Mouse (Mus musculus) liver, embryonic 16.5 days (tissue): ENCODE measurements around the gene Yipf1. TPM values are rescaled to one million over a fixed set of nuclear protein-coding genes. Genes with fewer than 3 reads are reported as not detected.
A peak's percentile ranks its signal among the peaks of the same experiment; 100 is the strongest.

Experiments
- ATAC-seq: fragments of 200-750 bp; cut with Nextera tagmentation; 2 replicates; pipeline ENCODE4 v1.8.0; 2017; ENCODE audit warnings: low read depth, mild to moderate bottlenecking, moderate number of reproducible peaks, moderate library complexity
- H3K27ac ChIP-seq: fragments of 300-500 bp; sonication (generic); 2 replicates; pipeline ENCODE4 v1.5.1; 2014; ENCODE audit warnings: mild to moderate bottlenecking, low read length
- H3K27me3 ChIP-seq: fragments of 300-500 bp; sonication (generic); 2 replicates; pipeline ENCODE4 v1.6.1; 2014; ENCODE audit warnings: low read depth, low read length, mixed read lengths; ENCODE audit not compliant: control insufficient read depth, insufficient read depth
- H3K36me3 ChIP-seq: fragments of 300-500 bp; sonication (generic); 2 replicates; pipeline ENCODE4 v1.6.1; 2014; ENCODE audit warnings: mild to moderate bottlenecking; ENCODE audit not compliant: control insufficient read depth, insufficient read depth
- H3K4me1 ChIP-seq: fragments of 300-500 bp; sonication (generic); 2 replicates; pipeline ENCODE4 v1.6.1; 2014; ENCODE audit warnings: low read depth, low read length, mixed read lengths; ENCODE audit not compliant: control insufficient read depth
- H3K4me2 ChIP-seq: fragments of 300-500 bp; sonication (generic); 2 replicates; pipeline ENCODE4 v1.6.1; 2014; ENCODE audit warnings: low read depth, low read length, mixed read lengths
- H3K4me3 ChIP-seq: fragments of 300-500 bp; sonication (generic); 2 replicates; pipeline ENCODE4 v1.5.1; 2014; ENCODE audit warnings: low read depth, mild to moderate bottlenecking, low read length
- H3K9ac ChIP-seq: fragments of 300-500 bp; sonication (generic); 2 replicates; pipeline ENCODE4 v1.6.1; 2014; ENCODE audit warnings: low read depth, low read length
- H3K9me3 ChIP-seq: fragments of 300-500 bp; sonication (generic); replicated peaks from 2 replicates; pipeline ENCODE4 v1.6.1; 2016; ENCODE audit warnings: low read length; ENCODE audit not compliant: control insufficient read depth
- WGBS: fragments of 180-500 bp; shearing (Covaris S2); extraction: QIAGEN DNeasy Blood & Tissue Kit; methylation state at CpG from one replicate; pipeline ENCODE4 v1.1.7; 2014; ENCODE audit not compliant: insufficient replicate concordance; 5-methylcytosine and 5-hydroxymethylcytosine counted together
- polyA plus RNA-seq: library from polyadenylated mRNA; unstranded; fragments of >200 nt; fragmentation: Nextera tagmentation; extraction: Ambion mirVana; gene quantifications from 2 replicates; pipeline ENCODE4 v1.2.1, GENCODE M21; 2015

Yipf1 gene
- polyA plus RNA-seq, 1 experiment from 2014 or later = 22.4 TPM

DNA sequence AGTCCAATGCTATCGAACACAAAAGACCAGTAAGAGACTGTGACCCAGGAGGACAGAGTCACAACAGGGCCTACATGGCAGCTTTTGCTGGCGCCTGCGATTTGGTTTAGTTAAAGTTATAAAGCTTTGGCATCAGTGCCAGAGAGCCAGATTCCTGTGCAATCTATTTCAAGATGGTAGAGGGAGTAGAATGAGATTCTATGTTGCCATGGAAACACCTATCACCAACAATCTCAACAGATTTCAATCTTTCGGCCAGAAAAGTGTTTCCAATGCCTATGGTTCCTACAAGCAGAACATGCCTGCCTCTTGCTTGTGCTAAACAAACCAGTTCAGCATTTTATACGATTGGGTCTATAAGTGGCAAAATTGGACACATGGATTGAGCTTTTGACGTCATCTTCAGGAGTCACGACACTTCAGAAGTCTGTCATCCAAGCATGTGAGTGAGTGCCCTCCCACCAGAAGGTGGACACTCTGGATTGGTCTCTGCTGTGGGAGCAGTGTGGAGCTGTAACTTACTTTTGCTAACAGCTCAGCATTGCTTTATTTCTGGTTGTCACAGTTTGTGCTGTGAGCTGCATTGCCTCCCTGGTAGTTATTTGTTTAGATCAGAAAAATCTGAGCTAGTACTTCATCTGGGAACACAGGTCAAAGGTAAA, 22.4 kb upstream of the Yipf1 start:
- ATAC-seq = no peak
- no peak overlapping the region for H3K27ac ChIP-seq
- H3K27me3 ChIP-seq = no peaks in the 10 kb centered on the region
- no peaks in the 10 kb centered on the region for H3K9me3 ChIP-seq
- H3K4me1 ChIP-seq = no peaks in the 10 kb centered on the region; the same call in 1 of the 2 replicates
- H3K9ac ChIP-seq = no peak overlapping the region
- no peaks in the 10 kb centered on the region for H3K36me3 ChIP-seq
- no peak overlapping the region for H3K4me2 ChIP-seq
- 71% methylated on average over 7 of the region's 7 CpGs for WGBS
- H3K4me3 ChIP-seq = no peak overlapping the region

DNA sequence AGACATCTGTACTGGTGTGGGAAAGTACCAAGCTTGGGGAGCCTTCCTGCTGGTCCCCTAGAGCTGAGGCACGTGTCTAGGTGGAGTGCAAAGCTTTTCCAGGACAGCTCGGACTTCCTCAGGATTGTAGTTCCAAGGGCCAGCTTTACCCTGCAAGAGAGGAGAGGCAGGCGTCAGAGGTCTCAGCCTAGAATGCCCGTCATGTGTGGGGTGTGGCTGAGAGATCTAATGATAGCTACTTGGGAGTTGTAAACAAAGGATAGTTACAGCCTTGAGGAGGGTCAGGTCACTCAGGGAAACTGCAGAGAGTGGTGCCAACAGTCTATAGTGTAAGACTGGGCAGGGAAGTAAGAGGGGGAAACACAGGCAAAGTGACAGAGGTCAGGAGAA, 21.9 kb upstream of the Yipf1 start:
- WGBS = 22% methylated on average over 4 of the region's 4 CpGs
- no peak overlapping the region for H3K27ac ChIP-seq
- H3K4me2 ChIP-seq = no peak overlapping the region
- no peaks in the 10 kb centered on the region; the same call in 1 of the 2 replicates for H3K4me1 ChIP-seq
- no peak overlapping the region for H3K4me3 ChIP-seq
- ATAC-seq = no peak
- no peaks in the 10 kb centered on the region for H3K36me3 ChIP-seq
- no peak overlapping the region for H3K9ac ChIP-seq
- no peaks in the 10 kb centered on the region for H3K27me3 ChIP-seq
- H3K9me3 ChIP-seq = no peaks in the 10 kb centered on the region

- Histone ChIP-seq H3K9ac (no peak overlapping the region), H3K4me2 (no peak overlapping the region), H3K4me1 (peaks cover 6% of the 10 kb centered on the region), H3K27ac (no peak overlapping the region), H3K9me3 (no peaks in the 10 kb centered on the region), H3K27me3 (no peaks in the 10 kb centered on the region), H3K36me3 (no peaks in the 10 kb centered on the region), H3K4me3 (no peak overlapping the region)
- WGBS = 58% methylated on average over 8 of the region's 8 CpGs
- no peak for ATAC-seq
Measured at GRCm38 (mm10) chr4:107298071-107298606, 16.0 kb upstream of the Yipf1 start.

- WGBS = 74% methylated on average over 7 of the region's 7 CpGs
- Histone ChIP-seq H3K9me3 (no peaks in the 10 kb centered on the region), H3K27ac (no peak overlapping the region), H3K27me3 (no peaks in the 10 kb centered on the region), H3K4me1 (peaks cover 6% of the 10 kb centered on the region), H3K4me2 (no peak overlapping the region), H3K9ac (no peak overlapping the region), H3K4me3 (no peak overlapping the region), H3K36me3 (no peaks in the 10 kb centered on the region)
- no peak for ATAC-seq
Measured at GRCm38 (mm10) chr4:107299779-107300340, 14.3 kb upstream of the Yipf1 start.

GRCm38 (mm10) chr4:107300371-107300770, 13.8 kb upstream of the Yipf1 start:
- no peak overlapping the region for H3K4me2 ChIP-seq
- no peaks in the 10 kb centered on the region for H3K27me3 ChIP-seq
- no peak overlapping the region for H3K27ac ChIP-seq
- H3K4me1 ChIP-seq = peaks cover 6% of the 10 kb centered on the region
- no peak for ATAC-seq
- 46% methylated on average over 4 of the region's 4 CpGs for WGBS
- H3K4me3 ChIP-seq = no peak overlapping the region
- H3K36me3 ChIP-seq = no peaks in the 10 kb centered on the region
- no peak overlapping the region for H3K9ac ChIP-seq
- H3K9me3 ChIP-seq = no peaks in the 10 kb centered on the region

DNA sequence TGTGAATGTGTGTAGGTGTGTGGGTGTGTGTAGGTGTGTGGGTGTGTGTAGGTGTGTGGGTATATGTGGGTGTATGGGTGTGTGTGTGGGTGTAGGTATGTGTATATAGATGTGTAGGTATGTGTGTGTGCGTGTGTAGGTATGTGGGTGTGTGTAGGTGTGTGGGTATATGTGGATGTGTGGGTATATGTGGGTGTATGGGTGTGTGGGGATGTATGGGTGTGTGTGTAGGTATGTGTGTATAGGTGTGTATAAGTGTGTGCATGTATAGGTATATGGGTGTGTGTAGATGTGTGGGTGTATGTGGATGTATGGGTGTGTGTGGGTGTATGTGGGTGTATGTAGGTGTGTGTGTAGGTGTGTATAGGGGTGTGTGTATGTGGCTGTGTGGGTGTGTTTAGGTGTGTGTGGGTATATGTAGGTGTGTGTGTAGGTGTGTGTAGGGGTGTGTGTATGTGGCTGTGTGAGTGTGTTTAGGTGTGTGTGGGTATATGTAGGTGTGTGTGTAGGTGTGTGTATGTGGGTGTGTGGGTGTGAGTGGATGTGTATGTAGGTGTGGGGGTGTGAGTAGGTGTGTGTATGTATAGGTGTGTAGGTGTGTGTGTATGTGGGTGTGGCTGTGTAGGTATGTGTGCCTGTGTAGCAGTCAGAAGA, 13.1 kb upstream of the Yipf1 start:
- Histone ChIP-seq H3K9ac (no peak overlapping the region), H3K9me3 (no peaks in the 10 kb centered on the region), H3K36me3 (no peaks in the 10 kb centered on the region), H3K27me3 (peaks cover 3% of the 10 kb centered on the region; the same call in 1 of the 2 replicates), H3K27ac (no peak overlapping the region), H3K4me1 (peaks cover 6% of the 10 kb centered on the region), H3K4me2 (no peak overlapping the region), H3K4me3 (no peak overlapping the region)
- WGBS = 79% methylated on average over 1 of the region's 1 CpGs
- ATAC-seq = no peak

GRCm38 (mm10) chr4:107302221-107302620, 11.9 kb upstream of the Yipf1 start:
- ATAC-seq = no peak
- Histone ChIP-seq H3K4me1 (peaks cover 6% of the 10 kb centered on the region), H3K36me3 (no peaks in the 10 kb centered on the region), H3K9me3 (no peaks in the 10 kb centered on the region), H3K4me3 (no peak overlapping the region), H3K4me2 (no peak overlapping the region), H3K27me3 (peaks cover 3% of the 10 kb centered on the region; the same call in 1 of the 2 replicates), H3K9ac (no peak overlapping the region), H3K27ac (no peak overlapping the region; the same call in 1 of the 2 replicates)
- 63% methylated on average over 9 of the region's 9 CpGs for WGBS

GRCm38 (mm10) chr4:107302832-107303231, 11.3 kb upstream of the Yipf1 start:
- 40% methylated on average over 4 of the region's 4 CpGs for WGBS
- peak; percentile 76 for ATAC-seq

GRCm38 (mm10) chr4:107303531-107303930, 10.6 kb upstream of the Yipf1 start:
- H3K27ac ChIP-seq = no peak overlapping the region; the same call in 1 of the 2 replicates
- no peak for ATAC-seq

More at GRCm38 (mm10) chr4:107302832-107303231, 11.3 kb upstream of the Yipf1 start:
- Histone ChIP-seq H3K9ac (no peak overlapping the region), H3K4me1 (peaks cover 6% of the 10 kb centered on the region), H3K27ac (peak overlapping the region; percentile 15), H3K4me2 (no peak overlapping the region), H3K4me3 (no peak overlapping the region), H3K27me3 (peaks cover 3% of the 10 kb centered on the region; the same call in 1 of the 2 replicates), H3K9me3 (no peaks in the 10 kb centered on the region), H3K36me3 (no peaks in the 10 kb centered on the region)

More at GRCm38 (mm10) chr4:107303531-107303930, 10.6 kb upstream of the Yipf1 start:
- Histone ChIP-seq H3K27me3 (peaks cover 3% of the 10 kb centered on the region; the same call in 1 of the 2 replicates), H3K36me3 (no peaks in the 10 kb centered on the region), H3K4me3 (no peak overlapping the region), H3K4me1 (peaks cover 6% of the 10 kb centered on the region), H3K4me2 (no peak overlapping the region), H3K9ac (no peak overlapping the region), H3K9me3 (no peaks in the 10 kb centered on the region)
- WGBS = 46% methylated on average over 3 of the region's 3 CpGs
